Comparison of ENCODE assay signal across 8 mouse cellular contexts in the genomic region with DNA sequence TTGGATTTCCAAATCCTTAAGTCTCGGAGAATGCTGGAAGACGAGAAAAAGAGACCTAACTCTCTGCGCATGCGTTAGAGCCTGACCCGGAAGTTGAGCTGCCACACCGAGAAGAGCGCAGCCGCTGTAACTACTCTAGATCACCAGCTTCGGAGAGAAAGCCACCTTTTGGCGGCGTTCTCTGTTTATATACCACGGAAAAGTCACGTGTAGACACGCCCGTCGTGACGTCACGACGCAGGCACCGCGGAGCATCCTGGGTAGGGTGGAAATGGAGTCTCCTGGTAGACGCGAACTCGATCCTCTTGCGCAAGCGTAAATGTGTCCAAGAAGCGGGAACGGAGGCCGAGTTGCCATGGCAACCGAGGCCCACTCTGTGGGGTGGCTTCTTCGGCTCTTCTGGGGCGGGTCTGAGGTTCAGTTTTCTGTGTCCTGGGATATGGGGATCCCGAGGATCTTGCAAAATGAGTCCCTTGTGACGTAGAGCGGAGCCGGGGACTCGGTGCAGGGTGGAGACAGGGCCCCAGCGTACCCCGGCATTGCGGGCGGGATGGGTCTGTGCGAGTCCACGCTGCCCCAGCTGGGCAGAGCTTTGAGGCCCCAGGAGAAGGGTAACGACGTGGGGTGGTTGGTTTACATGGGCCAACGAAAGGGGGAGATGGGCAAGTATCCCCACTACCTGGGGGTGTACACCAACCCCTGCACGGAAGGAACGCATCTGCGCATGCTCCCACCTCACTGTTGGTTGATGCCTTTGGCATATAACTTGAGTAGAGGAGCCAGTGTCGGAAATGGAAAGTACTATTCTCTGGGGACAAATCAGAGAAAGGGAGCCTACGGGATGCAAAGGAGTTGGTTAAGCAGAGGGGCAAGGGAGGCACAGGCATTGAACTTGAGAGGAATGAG. TPM values are rescaled to one million over a fixed set of nuclear protein-coding genes. Genes with fewer than 3 reads are reported as not detected.
DNase-seq lines count a peak whose midpoint lies in the region; ATAC-seq and TF ChIP-seq lines count a peak whose summit lies in the region.

A gene (minus strand): TSS at position 53 of the 906 bp plus-strand sequence.
A gene (plus strand): TSS at position 234 of the 906 bp plus-strand sequence.

- WGBS in forebrain, embryonic 12.5 days = under 1% methylated on average over 51 of the region's 51 CpGs
- under 1% methylated on average over 51 of the region's 51 CpGs for WGBS in heart, postnatal 0 days
- WGBS in liver, embryonic 16.5 days (ENCODE audit: insufficient replicate concordance) = under 1% methylated on average over 51 of the region's 51 CpGs
- under 1% methylated on average over 51 of the region's 51 CpGs for WGBS in neural tube, embryonic 13.5 days

- no peak for TF ChIP-seq EP300 in heart, postnatal 0 days (IDR thresholded peaks at IDR 0.05; ENCODE audit: low read depth)

- peak within 1 kb of the TSS; percentile 95 for H3K4me3 ChIP-seq in E14TG2a.4 (replicated peaks; ENCODE audit: low read length)
- peak within 1 kb of the TSS; percentile 72 for H3K4me3 ChIP-seq in forebrain, embryonic 12.5 days (replicated peaks)
- peak within 1 kb of the TSS; percentile 84 for H3K4me3 ChIP-seq in heart, postnatal 0 days (ENCODE audit: low read depth, low read length)
- H3K4me3 ChIP-seq in liver, embryonic 16.5 days (ENCODE audit: low read depth, low read length) = peak within 1 kb of the TSS; percentile 68
- H3K4me3 ChIP-seq in neural tube, embryonic 13.5 days = peak within 1 kb of the TSS; percentile 82
- peak within 1 kb of the TSS; percentile 97 for H3K4me3 ChIP-seq in testis, adult 2 months (ENCODE audit: control insufficient read depth, low read depth, low read length)

- H3K4me2 ChIP-seq in forebrain, embryonic 12.5 days = peak within 1 kb of the TSS; percentile 88
- H3K4me2 ChIP-seq in heart, postnatal 0 days (ENCODE audit: low read depth, low read length) = peak within 1 kb of the TSS; percentile 99
- peak within 1 kb of the TSS; percentile 82 for H3K4me2 ChIP-seq in liver, embryonic 16.5 days (ENCODE audit: low read depth, low read length)
- H3K4me2 ChIP-seq in neural tube, embryonic 13.5 days = peak within 1 kb of the TSS; percentile 96

- H3K9me3 ChIP-seq in E14TG2a.4 (ENCODE audit: low read length) = no peaks in the 10 kb centered on the region
- H3K9me3 ChIP-seq in forebrain, embryonic 12.5 days = no peaks in the 10 kb centered on the region
- no peaks in the 10 kb centered on the region for H3K9me3 ChIP-seq in heart, postnatal 0 days (replicated peaks; ENCODE audit: control insufficient read depth, low read length)
- no peaks in the 10 kb centered on the region for H3K9me3 ChIP-seq in liver, embryonic 16.5 days (replicated peaks; ENCODE audit: control insufficient read depth, low read length)
- H3K9me3 ChIP-seq in neural tube, embryonic 13.5 days = no peaks in the 10 kb centered on the region

- TF ChIP-seq POLR2A in testis, adult 2 months (IDR thresholded peaks at IDR 0.05; ENCODE audit: control insufficient read depth, low read depth, low read length) = peak; percentile 99

- ATAC-seq in forebrain, embryonic 12.5 days (ENCODE audit: low FRiP score) = peak; percentile 93
- peak; percentile 94 for ATAC-seq in heart, postnatal 0 days (ENCODE audit: insufficient read depth, low read depth)
- peak; percentile 89 for ATAC-seq in liver, embryonic 16.5 days (ENCODE audit: low read depth)
- peak; percentile 91 for ATAC-seq in neural tube, embryonic 13.5 days (ENCODE audit: low read depth)

- peaks cover 33% of the 10 kb centered on the region for H3K36me3 ChIP-seq in E14TG2a.4 (ENCODE audit: insufficient read depth, low read length)
- H3K36me3 ChIP-seq in forebrain, embryonic 12.5 days (replicated peaks) = peaks cover 29% of the 10 kb centered on the region
- H3K36me3 ChIP-seq in heart, postnatal 0 days (replicated peaks; ENCODE audit: control insufficient read depth, insufficient read depth, low read length) = peaks cover 20% of the 10 kb centered on the region
- H3K36me3 ChIP-seq in liver, embryonic 16.5 days (ENCODE audit: control insufficient read depth, insufficient read depth) = peaks cover 18% of the 10 kb centered on the region
- peaks cover 31% of the 10 kb centered on the region for H3K36me3 ChIP-seq in neural tube, embryonic 13.5 days
- no peaks in the 10 kb centered on the region; the same call in 1 of the 2 replicates for H3K36me3 ChIP-seq in testis, adult 2 months (ENCODE audit: control insufficient read depth, insufficient read depth, low read length)

- H3K9ac ChIP-seq in forebrain, embryonic 12.5 days = peak within 1 kb of the TSS; percentile 81
- H3K9ac ChIP-seq in heart, postnatal 0 days (replicated peaks; ENCODE audit: low read depth, low read length) = peak within 1 kb of the TSS; percentile 78
- H3K9ac ChIP-seq in liver, embryonic 16.5 days (ENCODE audit: low read depth, low read length) = peak within 1 kb of the TSS; percentile 84
- peak within 1 kb of the TSS; percentile 90 for H3K9ac ChIP-seq in neural tube, embryonic 13.5 days

- H3K27ac ChIP-seq in forebrain, embryonic 12.5 days = peak within 1 kb of the TSS; percentile 95
- H3K27ac ChIP-seq in heart, postnatal 0 days (ENCODE audit: low read depth) = peak within 1 kb of the TSS; percentile 85
- H3K27ac ChIP-seq in liver, embryonic 16.5 days (ENCODE audit: low read length) = peak within 1 kb of the TSS; percentile 74
- H3K27ac ChIP-seq in neural tube, embryonic 13.5 days (replicated peaks) = peak within 1 kb of the TSS; percentile 97
- peak within 1 kb of the TSS; percentile 97 for H3K27ac ChIP-seq in testis, adult 2 months (ENCODE audit: control insufficient read depth, insufficient read depth, low read depth, low read length)

- peaks cover 50% of the 10 kb centered on the region for H3K4me1 ChIP-seq in E14TG2a.4 (replicated peaks; ENCODE audit: low read depth, low read length)
- peaks cover 24% of the 10 kb centered on the region for H3K4me1 ChIP-seq in forebrain, embryonic 12.5 days
- peaks cover 19% of the 10 kb centered on the region for H3K4me1 ChIP-seq in heart, postnatal 0 days (ENCODE audit: control insufficient read depth, insufficient read depth)
- H3K4me1 ChIP-seq in liver, embryonic 16.5 days (ENCODE audit: control insufficient read depth, low read depth, low read length) = peaks cover 21% of the 10 kb centered on the region
- peaks cover 26% of the 10 kb centered on the region for H3K4me1 ChIP-seq in neural tube, embryonic 13.5 days (replicated peaks)
- peaks cover 5% of the 10 kb centered on the region for H3K4me1 ChIP-seq in testis, adult 2 months (ENCODE audit: control insufficient read depth, insufficient read depth, low read length)

- peak; percentile 98 for DNase-seq in c-Kit-positive CD71-positive TER-119-positive erythroid progenitor cells, embryonic 14.5 days (ENCODE audit: low spot score)
- peak; percentile 97 for DNase-seq in heart, postnatal 0 days (ENCODE audit: low spot score)
- peak; percentile 96 to 98 for DNase-seq in kidney, postnatal 4 days

- no peak for TF ChIP-seq CTCF in E14TG2a.4 (conservative IDR thresholded peaks at IDR 0.05; ENCODE audit: low read length)
- TF ChIP-seq CTCF in heart, postnatal 0 days (IDR thresholded peaks at IDR 0.05; ENCODE audit: low read depth) = peak; percentile 7; the same call in 1 of the 2 replicates
- no peak for TF ChIP-seq CTCF in testis, adult 2 months (IDR thresholded peaks at IDR 0.05; ENCODE audit: control insufficient read depth, insufficient read depth, insufficient replicate concordance, low read depth, low read length)

- H3K27me3 ChIP-seq in E14TG2a.4 (ENCODE audit: insufficient read depth, low read length) = no peaks in the 10 kb centered on the region
- no peaks in the 10 kb centered on the region for H3K27me3 ChIP-seq in forebrain, embryonic 12.5 days
- H3K27me3 ChIP-seq in heart, postnatal 0 days (ENCODE audit: control insufficient read depth, insufficient read depth, low read length) = no peaks in the 10 kb centered on the region
- no peaks in the 10 kb centered on the region for H3K27me3 ChIP-seq in liver, embryonic 16.5 days (ENCODE audit: control insufficient read depth, insufficient read depth, low read depth, low read length)
- H3K27me3 ChIP-seq in neural tube, embryonic 13.5 days = no peaks in the 10 kb centered on the region
- H3K27me3 ChIP-seq in testis, adult 2 months (ENCODE audit: control insufficient read depth, insufficient read depth, low read length) = no peaks in the 10 kb centered on the region

RNA-seq across cellular contexts. Expression of the first gene that starts in this region (rescaled TPM):
- 80.9 and 81.8 TPM in 2 replicates for polyA plus RNA-seq in forebrain, embryonic 12.5 days (2016; fragmentation: Nextera tagmentation; extraction: Ambion mirVana)
- total RNA-seq in heart, postnatal 0 days (2014; rRNA removed; ENCODE audit: low replicate concordance) = 20.7 and 22.9 TPM in 2 replicates
- 30.4 and 31.9 TPM in 2 replicates for polyA plus RNA-seq in heart, postnatal 0 days (2015; fragmentation: Nextera tagmentation; extraction: Ambion mirVana)
- 45.4 and 47.0 TPM in 2 replicates for polyA plus RNA-seq in liver, embryonic 16.5 days (2015; fragmentation: Nextera tagmentation; extraction: Ambion mirVana)
- 72.5 and 72.9 TPM in 2 replicates for polyA plus RNA-seq in neural tube, embryonic 13.5 days (2015; fragmentation: Nextera tagmentation; extraction: Ambion mirVana)
- 175 and 195 TPM in 2 replicates for polyA plus RNA-seq in testis, adult 2 months (2012; rRNA removed)

RNA-seq across cellular contexts. Expression of the second gene that starts in this region (rescaled TPM):
- polyA plus RNA-seq in forebrain, embryonic 12.5 days (2016; fragmentation: Nextera tagmentation; extraction: Ambion mirVana) = 0.45 and 0.64 TPM in 2 replicates
- total RNA-seq in heart, postnatal 0 days (2014; rRNA removed; ENCODE audit: low replicate concordance) = not detected in 2 replicates
- polyA plus RNA-seq in heart, postnatal 0 days (2015; fragmentation: Nextera tagmentation; extraction: Ambion mirVana) = 0.19 and 0.45 TPM in 2 replicates
- 0.13 and 0.21 TPM in 2 replicates for polyA plus RNA-seq in liver, embryonic 16.5 days (2015; fragmentation: Nextera tagmentation; extraction: Ambion mirVana)
- 0.32 and 0.43 TPM in 2 replicates for polyA plus RNA-seq in neural tube, embryonic 13.5 days (2015; fragmentation: Nextera tagmentation; extraction: Ambion mirVana)
- 19.7 and 21.3 TPM in 2 replicates for polyA plus RNA-seq in testis, adult 2 months (2012; rRNA removed)

Comparison
In these comparisons a context has a peak if more than half of its experiments do, and no peak if none do; other contexts are left out.
1. Peak in every context shown above with its lines: DNase-seq, ATAC-seq, H3K4me3 ChIP-seq and H3K27ac ChIP-seq.
2. RNA of the second gene that starts in this region (polyA plus RNA-seq): 19.7 to 21.3 TPM in testis, adult 2 months; 0.45 to 0.64 TPM in forebrain, embryonic 12.5 days, 0.19 to 0.45 TPM in heart, postnatal 0 days, 0.32 to 0.43 TPM in neural tube, embryonic 13.5 days and 0.13 to 0.21 TPM in liver, embryonic 16.5 days; every median in the first group is over 10 times any median in the second.